Comparison of ENCODE assay signal across 8 mouse cellular contexts in genomic region chr5:149184104-149184843, GRCm38 (mm10). TPM values are rescaled to one million over a fixed set of nuclear protein-coding genes. Genes with fewer than 3 reads are reported as not detected.
DNase-seq lines count a peak whose midpoint lies in the region; ATAC-seq and TF ChIP-seq lines count a peak whose summit lies in the region.

Gene Uspl1, plus strand, starts transcription at chr5:149184350.
Gene Hmgb1, minus strand, starts transcription at chr5:149184489.

- peak; percentile 97 for DNase-seq in CH12.LX (ENCODE audit: extremely low read depth)
- DNase-seq in c-Kit-positive CD71-positive TER-119-negative erythroid progenitor cells, embryonic 14.5 days (ENCODE audit: low read depth): peak; percentile 95
- peak; percentile 100 for DNase-seq in forebrain, embryonic 11.5 days (ENCODE audit: low spot score)
- peak; percentile 98 to 99 for DNase-seq in kidney, postnatal 36 days
- DNase-seq in telencephalon, adult 2 months (ENCODE audit: low read depth, low spot score): peak; percentile 98

- peaks cover 38% of the 10 kb centered on the region for H3K79me2 ChIP-seq in CH12.LX (replicated peaks; ENCODE audit: control insufficient read depth, extremely low read depth, insufficient read depth, poor library complexity, severe bottlenecking)

- H3K27ac ChIP-seq in CH12.LX (ENCODE audit: insufficient read depth, low read depth): peak within 1 kb of the TSS; percentile 86
- H3K27ac ChIP-seq in forebrain, embryonic 11.5 days (ENCODE audit: low read depth, low read length): peak within 1 kb of the TSS; percentile 94
- peak within 1 kb of the TSS; percentile 100 for H3K27ac ChIP-seq in heart, embryonic 16.5 days (ENCODE audit: low read length)
- H3K27ac ChIP-seq in liver, embryonic 15.5 days (replicated peaks): peak within 1 kb of the TSS; percentile 97
- H3K27ac ChIP-seq in neural tube, embryonic 12.5 days: peak within 1 kb of the TSS; percentile 90

- no peak for TF ChIP-seq RAD21 in CH12.LX (IDR thresholded peaks at IDR 0.05; ENCODE audit: low read depth, low read length)

- in situ Hi-C loops in CH12.LX (cut with MboI; ENCODE audit: low pct_ligation_motif_present, low pct_unique_long_range_greater_than_20kb, low sequenced_read_pairs): no loop called here

- dilution Hi-C loops in CH12.LX (cut with MboI; ENCODE audit: extremely low pct_ligation_motif_present, extremely low pct_unique_long_range_greater_than_20kb, low sequenced_read_pairs): no loop called here

- TF ChIP-seq POLR2A in CH12.LX (IDR thresholded peaks at IDR 0.05; ENCODE audit: low read depth, low read length): peak; percentile 91

- H3K4me3 ChIP-seq in CH12.LX (replicated peaks in 1 of 3; ENCODE audit: low read depth in 2 of 3, low read length in 2 of 3, poor library complexity in 1 of 3): peak within 1 kb of the TSS; percentile 78 to 98 (median 79)
- H3K4me3 ChIP-seq in forebrain, embryonic 11.5 days (ENCODE audit: low read depth, low read length): peak within 1 kb of the TSS; percentile 79
- H3K4me3 ChIP-seq in heart, embryonic 16.5 days (ENCODE audit: low read length): peak within 1 kb of the TSS; percentile 95
- peak within 1 kb of the TSS; percentile 83 for H3K4me3 ChIP-seq in liver, embryonic 15.5 days (replicated peaks)
- H3K4me3 ChIP-seq in neural tube, embryonic 12.5 days: peak within 1 kb of the TSS; percentile 69

- ATAC-seq in forebrain, embryonic 11.5 days (replicated peaks; ENCODE audit: low FRiP score): peak; percentile 97
- peak; percentile 95 for ATAC-seq in heart, embryonic 16.5 days (replicated peaks; ENCODE audit: extremely low read depth, insufficient read depth, low FRiP score)
- peak; percentile 93 for ATAC-seq in liver, embryonic 15.5 days (ENCODE audit: insufficient read depth)
- ATAC-seq in neural tube, embryonic 12.5 days (ENCODE audit: low FRiP score, low read depth): peak; percentile 96

- H3K9ac ChIP-seq in CH12.LX (ENCODE audit: insufficient read depth, low read depth): peak within 1 kb of the TSS; percentile 90
- peak within 1 kb of the TSS; percentile 93 for H3K9ac ChIP-seq in forebrain, embryonic 11.5 days (ENCODE audit: low read length)
- peak within 1 kb of the TSS; percentile 93 for H3K9ac ChIP-seq in heart, embryonic 16.5 days (ENCODE audit: low read length)
- peak within 1 kb of the TSS; percentile 85 for H3K9ac ChIP-seq in liver, embryonic 15.5 days
- H3K9ac ChIP-seq in neural tube, embryonic 12.5 days: peak within 1 kb of the TSS; percentile 80

- H3K4me2 ChIP-seq in CH12.LX (ENCODE audit: insufficient read depth, low read depth, poor library complexity, severe bottlenecking): peak within 1 kb of the TSS; percentile 99
- peak within 1 kb of the TSS; percentile 67 for H3K4me2 ChIP-seq in forebrain, embryonic 11.5 days (ENCODE audit: low read depth, low read length, severe bottlenecking)
- peak within 1 kb of the TSS; percentile 84 for H3K4me2 ChIP-seq in heart, embryonic 16.5 days (ENCODE audit: low read depth, low read length)
- H3K4me2 ChIP-seq in liver, embryonic 15.5 days: peak within 1 kb of the TSS; percentile 82
- peak within 1 kb of the TSS; percentile 69 for H3K4me2 ChIP-seq in neural tube, embryonic 12.5 days (replicated peaks)

- H3K27me3 ChIP-seq in CH12.LX (replicated peaks): no peaks in the 10 kb centered on the region
- H3K27me3 ChIP-seq in forebrain, embryonic 11.5 days (ENCODE audit: control insufficient read depth, insufficient read depth, low read length): no peaks in the 10 kb centered on the region
- no peaks in the 10 kb centered on the region for H3K27me3 ChIP-seq in heart, embryonic 16.5 days (ENCODE audit: control insufficient read depth, insufficient read depth, low read length)
- no peaks in the 10 kb centered on the region for H3K27me3 ChIP-seq in liver, embryonic 15.5 days
- no peaks in the 10 kb centered on the region for H3K27me3 ChIP-seq in neural tube, embryonic 12.5 days (replicated peaks)

- TF ChIP-seq CTCF in CH12.LX (conservative IDR thresholded peaks at IDR 0.05 in 1 of 2, IDR thresholded peaks at IDR 0.05 in 1 of 2; ENCODE audit: low read depth in 2 of 2, low read length in 2 of 2): no peak

- H3K36me3 ChIP-seq in CH12.LX (replicated peaks in 1 of 2; ENCODE audit: control insufficient read depth in 1 of 2, insufficient read depth in 1 of 2, low read length in 1 of 2): peaks cover 10 to 34% of the 10 kb centered on the region in 2 experiments
- H3K36me3 ChIP-seq in forebrain, embryonic 11.5 days (ENCODE audit: control insufficient read depth, insufficient read depth, low read length): peaks cover 4% of the 10 kb centered on the region; the same call in 1 of the 2 replicates
- H3K36me3 ChIP-seq in heart, embryonic 16.5 days (ENCODE audit: control insufficient read depth, insufficient read depth): peaks cover 5% of the 10 kb centered on the region
- H3K36me3 ChIP-seq in liver, embryonic 15.5 days (replicated peaks): peaks cover 16% of the 10 kb centered on the region
- H3K36me3 ChIP-seq in neural tube, embryonic 12.5 days: peaks cover 5% of the 10 kb centered on the region

- H3K9me3 ChIP-seq in CH12.LX (replicated peaks; ENCODE audit: low read length): no peaks in the 10 kb centered on the region
- no peaks in the 10 kb centered on the region for H3K9me3 ChIP-seq in forebrain, embryonic 11.5 days (ENCODE audit: control insufficient read depth, low read length)
- H3K9me3 ChIP-seq in heart, embryonic 16.5 days (replicated peaks; ENCODE audit: control insufficient read depth, low read length): no peaks in the 10 kb centered on the region
- no peaks in the 10 kb centered on the region for H3K9me3 ChIP-seq in liver, embryonic 15.5 days (replicated peaks)
- H3K9me3 ChIP-seq in neural tube, embryonic 12.5 days: no peaks in the 10 kb centered on the region

- peaks cover 2 to 32% of the 10 kb centered on the region in 2 experiments; a peak in 3 of 4 replicates for H3K4me1 ChIP-seq in CH12.LX (ENCODE audit: control insufficient read depth in 1 of 2, insufficient read depth in 2 of 2)
- H3K4me1 ChIP-seq in forebrain, embryonic 11.5 days (replicated peaks; ENCODE audit: control insufficient read depth, insufficient read depth, low read length): peaks cover 6% of the 10 kb centered on the region
- H3K4me1 ChIP-seq in heart, embryonic 16.5 days (ENCODE audit: control insufficient read depth, insufficient read depth, low read length): peaks cover 19% of the 10 kb centered on the region
- H3K4me1 ChIP-seq in liver, embryonic 15.5 days (replicated peaks): peaks cover 33% of the 10 kb centered on the region
- peaks cover 14% of the 10 kb centered on the region for H3K4me1 ChIP-seq in neural tube, embryonic 12.5 days

- no peak; the same call in 1 of the 2 replicates for TF ChIP-seq EP300 in CH12.LX (IDR thresholded peaks at IDR 0.05; ENCODE audit: low read length)

- under 1% methylated on average over 58 of the region's 59 CpGs for WGBS in forebrain, embryonic 11.5 days
- WGBS in heart, embryonic 16.5 days: under 1% methylated on average over 59 of the region's 59 CpGs
- under 1% methylated on average over 59 of the region's 59 CpGs for WGBS in liver, embryonic 15.5 days (ENCODE audit: insufficient replicate concordance)
- WGBS in neural tube, embryonic 12.5 days: under 1% methylated on average over 59 of the region's 59 CpGs

TF ChIP-seq in CH12.LX, 34 proteins besides CTCF, POLR2A, EP300 and RAD21 (continues in another document):
- TF ChIP-seq MAFK (IDR thresholded peaks at IDR 0.05; ENCODE audit: insufficient replicate concordance, low read length) (no peak), MAX (IDR thresholded peaks at IDR 0.05; ENCODE audit: low read length) (peak; percentile 99), ETS1 (conservative IDR thresholded peaks at IDR 0.05; ENCODE audit: low read depth, low read length) (peak; percentile 37; the same call in 1 of the 2 replicates), ELF1 (IDR thresholded peaks at IDR 0.05; ENCODE audit: low read depth, low read length) (peak; percentile 93), JUN (IDR thresholded peaks at IDR 0.05; ENCODE audit: insufficient read depth, low read depth, low read length) (no peak), ZNF384 (IDR thresholded peaks at IDR 0.05; ENCODE audit: low read depth, low read length) (no peak), MXI1 (IDR thresholded peaks at IDR 0.05; ENCODE audit: low read depth, low read length) (peak; percentile 96), NELFE (IDR thresholded peaks at IDR 0.05; ENCODE audit: low read depth, low read length) (peak; percentile 95), CHD2 (IDR thresholded peaks at IDR 0.05; ENCODE audit: low read length) (peak; percentile 91), GABPA (IDR thresholded peaks at IDR 0.05; ENCODE audit: insufficient replicate concordance, low read depth, low read length) (peak; percentile 71; the same call in 1 of the 2 replicates), USF2 (conservative IDR thresholded peaks at IDR 0.05; ENCODE audit: low read depth, low read length) (no peak), ZC3H11A (IDR thresholded peaks at IDR 0.05; ENCODE audit: low read depth, low read length) (no peak), MAZ (IDR thresholded peaks at IDR 0.05; ENCODE audit: low read depth, low read length) (peak; percentile 89), USF1 (IDR thresholded peaks at IDR 0.05; ENCODE audit: low read depth, low read length) (peak; percentile 32; the same call in 1 of the 2 replicates), POLR2AphosphoS2 (IDR thresholded peaks at IDR 0.05; ENCODE audit: low read depth, low read length) (peak; percentile 73), IRF4 (IDR thresholded peaks at IDR 0.05; ENCODE audit: low read depth, low read length) (peak; percentile 82), ZMIZ1 (IDR thresholded peaks at IDR 0.05; ENCODE audit: low read depth, low read length) (peak; percentile 88)

RNA-seq across cellular contexts. Expression of gene Uspl1, which starts in this region (rescaled TPM):
- total RNA-seq in CH12.LX (2012; rRNA removed) (37.9 and 46.8 TPM in 2 replicates), CH12.LX (2014; rRNA removed) (40.2 and 43.1 TPM in 2 replicates)
- polyA plus RNA-seq in CH12.LX (2012; ENCODE audit: insufficient read length, low read depth): 37.7 and 41.6 TPM in 2 replicates
- 71.2 and 74.9 TPM in 2 replicates for polyA plus RNA-seq in forebrain, embryonic 11.5 days (2014; fragmentation: Nextera tagmentation; extraction: Ambion mirVana)
- polyA plus RNA-seq in heart, embryonic 16.5 days (2015; fragmentation: Nextera tagmentation; extraction: Ambion mirVana): 28.0 and 29.2 TPM in 2 replicates
- 17.7 and 18.2 TPM in 2 replicates for polyA plus RNA-seq in liver, embryonic 15.5 days (2015; fragmentation: Nextera tagmentation; extraction: Ambion mirVana)
- 68.8 and 72.0 TPM in 2 replicates for polyA plus RNA-seq in neural tube, embryonic 12.5 days (2016; fragmentation: Nextera tagmentation; extraction: Ambion mirVana)

RNA-seq across cellular contexts. Expression of gene Hmgb1, which starts in this region (rescaled TPM):
- total RNA-seq in CH12.LX (2012; rRNA removed): 288 and 491 TPM in 2 replicates
- total RNA-seq in CH12.LX (2014; rRNA removed): 673 and 899 TPM in 2 replicates
- 227 and 266 TPM in 2 replicates for polyA plus RNA-seq in CH12.LX (2012; ENCODE audit: insufficient read length, low read depth)
- 1,921 and 2,020 TPM in 2 replicates for polyA plus RNA-seq in forebrain, embryonic 11.5 days (2014; fragmentation: Nextera tagmentation; extraction: Ambion mirVana)
- 624 and 757 TPM in 2 replicates for polyA plus RNA-seq in heart, embryonic 16.5 days (2015; fragmentation: Nextera tagmentation; extraction: Ambion mirVana)
- 381 and 440 TPM in 2 replicates for polyA plus RNA-seq in liver, embryonic 15.5 days (2015; fragmentation: Nextera tagmentation; extraction: Ambion mirVana)
- 1,312 and 1,341 TPM in 2 replicates for polyA plus RNA-seq in neural tube, embryonic 12.5 days (2016; fragmentation: Nextera tagmentation; extraction: Ambion mirVana)

Comparison
In these comparisons a context has a peak if more than half of its experiments do, and no peak if none do; other contexts are left out.
1. Peak in every context shown above with its lines: DNase-seq, ATAC-seq, H3K4me3 ChIP-seq and H3K27ac ChIP-seq.